Mouse (Mus musculus): Measurements from ENCODE around the gene Tspo. TPM values are rescaled to one million over a fixed set of nuclear protein-coding genes. Genes with fewer than 3 reads are reported as not detected.
A peak's percentile ranks its signal among the peaks of the same experiment; 100 is the strongest.

Tspo gene
- polyA plus RNA-seq, 1 experiment from 2014 or later, result 70.8 TPM

DNA sequence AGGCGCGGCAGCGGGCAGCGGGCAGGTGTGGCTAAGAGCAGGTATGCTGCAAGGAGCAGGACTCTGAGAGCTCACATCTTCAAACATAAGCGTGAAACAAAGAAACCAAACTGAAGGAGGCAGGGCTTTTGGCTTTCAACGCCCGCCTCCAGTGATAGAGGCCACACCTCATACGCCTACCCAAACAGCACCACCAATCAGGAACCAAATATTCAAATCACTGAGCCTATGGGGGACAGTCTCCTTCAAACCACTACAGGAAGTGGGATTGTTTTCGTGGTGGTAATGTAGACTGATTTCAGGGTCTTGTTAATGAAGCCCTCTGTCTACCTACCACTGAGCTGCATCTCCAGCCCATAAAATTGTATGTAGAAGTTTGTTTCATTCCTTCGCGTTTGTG, 6.3 kb downstream of the Tspo start:
- no peaks in the 10 kb centered on the region for H3K9me3 ChIP-seq (ENCODE audit: control insufficient read depth, low read length)
- H3K4me3 ChIP-seq (ENCODE audit: low read depth, low read length), result no peak overlapping the region
- no peak overlapping the region for H3K9ac ChIP-seq (ENCODE audit: low read depth, low read length)
- peaks cover 7% of the 10 kb centered on the region; the same call in 1 of the 2 replicates for H3K36me3 ChIP-seq (ENCODE audit: control insufficient read depth, insufficient read depth, low read length)
- H3K27ac ChIP-seq (replicated peaks; ENCODE audit: low read depth, low read length), result no peak overlapping the region
- no peak overlapping the region for H3K4me2 ChIP-seq (ENCODE audit: low read depth, low read length)
- H3K4me1 ChIP-seq (ENCODE audit: control insufficient read depth, insufficient read depth, low read length), result no peaks in the 10 kb centered on the region
- ATAC-seq (ENCODE audit: low read depth) (no peak), DNase-seq (ENCODE audit: low spot score) (no peak)
- 55% methylated on average over 11 of the region's 11 CpGs for WGBS
- H3K27me3 ChIP-seq (replicated peaks; ENCODE audit: control insufficient read depth, insufficient read depth, low read length), result no peaks in the 10 kb centered on the region

GRCm38 (mm10) chr15:83570641-83571040, 7.2 kb downstream of the Tspo start:
- Histone ChIP-seq H3K27me3 (replicated peaks; ENCODE audit: control insufficient read depth, insufficient read depth, low read length) (no peaks in the 10 kb centered on the region), H3K9ac (ENCODE audit: low read depth, low read length) (no peak overlapping the region), H3K4me3 (ENCODE audit: low read depth, low read length) (no peak overlapping the region), H3K9me3 (ENCODE audit: control insufficient read depth, low read length) (no peaks in the 10 kb centered on the region), H3K36me3 (ENCODE audit: control insufficient read depth, insufficient read depth, low read length) (peaks cover 17% of the 10 kb centered on the region; the same call in 1 of the 2 replicates), H3K4me1 (ENCODE audit: control insufficient read depth, insufficient read depth, low read length) (no peaks in the 10 kb centered on the region), H3K27ac (replicated peaks; ENCODE audit: low read depth, low read length) (no peak overlapping the region), H3K4me2 (ENCODE audit: low read depth, low read length) (no peak overlapping the region)
- no peak for ATAC-seq (ENCODE audit: low read depth)
- WGBS, result 62% methylated on average over 2 of the region's 2 CpGs
- no peak for DNase-seq (ENCODE audit: low spot score)

DNA sequence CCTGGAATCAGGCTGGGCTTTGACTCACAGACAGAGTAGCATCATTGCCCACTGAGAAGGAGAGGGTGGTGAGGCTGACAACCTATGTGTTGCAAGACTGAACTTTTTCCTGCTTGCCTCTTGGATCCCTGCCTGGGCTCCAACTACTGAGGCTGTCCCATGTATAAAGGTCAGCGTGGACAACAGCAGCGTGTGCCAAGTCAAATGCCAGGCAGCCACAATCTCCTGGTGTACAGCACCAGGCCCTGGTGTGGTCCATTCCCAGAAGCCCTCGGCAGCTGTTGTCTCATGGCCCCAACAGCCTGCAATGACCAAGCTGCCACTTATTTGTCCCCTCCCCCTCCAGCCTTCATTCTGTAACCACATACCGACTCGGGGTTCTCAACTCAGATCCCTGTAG, 8.2 kb downstream of the Tspo start:
- DNase-seq (ENCODE audit: low spot score), result no peak
- Histone ChIP-seq H3K4me2 (ENCODE audit: low read depth, low read length) (no peak overlapping the region), H3K27ac (replicated peaks; ENCODE audit: low read depth, low read length) (no peak overlapping the region), H3K9me3 (ENCODE audit: control insufficient read depth, low read length) (no peaks in the 10 kb centered on the region), H3K36me3 (ENCODE audit: control insufficient read depth, insufficient read depth, low read length) (peaks cover 27% of the 10 kb centered on the region), H3K4me3 (ENCODE audit: low read depth, low read length) (no peak overlapping the region), H3K9ac (ENCODE audit: low read depth, low read length) (no peak overlapping the region), H3K4me1 (ENCODE audit: control insufficient read depth, insufficient read depth, low read length) (no peaks in the 10 kb centered on the region), H3K27me3 (replicated peaks; ENCODE audit: control insufficient read depth, insufficient read depth, low read length) (no peaks in the 10 kb centered on the region)
- 84% methylated on average over 5 of the region's 5 CpGs for WGBS
- no peak for ATAC-seq (ENCODE audit: low read depth)

DNA sequence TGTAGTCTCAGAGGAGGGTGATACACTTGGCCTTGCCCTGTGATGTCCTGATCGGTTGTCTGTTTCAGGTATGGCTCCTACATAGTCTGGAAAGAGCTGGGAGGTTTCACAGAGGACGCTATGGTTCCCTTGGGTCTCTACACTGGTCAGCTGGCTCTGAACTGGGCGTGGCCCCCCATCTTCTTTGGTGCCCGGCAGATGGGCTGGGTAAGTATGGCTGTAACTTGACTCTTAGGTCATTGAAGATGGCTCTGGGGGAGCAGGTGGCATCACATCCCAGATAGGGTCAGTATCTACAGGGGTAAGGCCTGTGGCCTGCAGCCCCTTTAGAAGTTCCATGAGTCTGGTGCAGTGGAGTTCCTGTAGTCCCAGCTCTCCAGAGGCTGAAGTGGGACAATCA, 8.7 kb downstream of the Tspo start:
- H3K4me3 ChIP-seq (ENCODE audit: low read depth, low read length), result no peak overlapping the region
- H3K4me1 ChIP-seq (ENCODE audit: control insufficient read depth, insufficient read depth, low read length), result no peaks in the 10 kb centered on the region
- DNase-seq (ENCODE audit: low spot score) (no peak), ATAC-seq (ENCODE audit: low read depth) (no peak)
- no peaks in the 10 kb centered on the region for H3K9me3 ChIP-seq (ENCODE audit: control insufficient read depth, low read length)
- H3K9ac ChIP-seq (ENCODE audit: low read depth, low read length), result no peak overlapping the region
- peaks cover 31% of the 10 kb centered on the region for H3K36me3 ChIP-seq (ENCODE audit: control insufficient read depth, insufficient read depth, low read length)
- 82% methylated on average over 4 of the region's 4 CpGs for WGBS
- H3K4me2 ChIP-seq (ENCODE audit: low read depth, low read length), result no peak overlapping the region
- no peaks in the 10 kb centered on the region for H3K27me3 ChIP-seq (replicated peaks; ENCODE audit: control insufficient read depth, insufficient read depth, low read length)
- H3K27ac ChIP-seq (replicated peaks; ENCODE audit: low read depth, low read length), result no peak overlapping the region

- 96% methylated on average over 12 of the region's 12 CpGs for WGBS
- Histone ChIP-seq H3K27ac (replicated peaks; ENCODE audit: low read depth, low read length) (no peak overlapping the region), H3K9me3 (ENCODE audit: control insufficient read depth, low read length) (no peaks in the 10 kb centered on the region), H3K36me3 (ENCODE audit: control insufficient read depth, insufficient read depth, low read length) (peaks cover 46% of the 10 kb centered on the region), H3K27me3 (replicated peaks; ENCODE audit: control insufficient read depth, insufficient read depth, low read length) (no peaks in the 10 kb centered on the region), H3K4me1 (ENCODE audit: control insufficient read depth, insufficient read depth, low read length) (no peaks in the 10 kb centered on the region), H3K9ac (ENCODE audit: low read depth, low read length) (no peak overlapping the region), H3K4me2 (ENCODE audit: low read depth, low read length) (no peak overlapping the region), H3K4me3 (ENCODE audit: low read depth, low read length) (no peak overlapping the region)
- ATAC-seq (ENCODE audit: low read depth) (no peak), DNase-seq (ENCODE audit: low spot score) (no peak)
Measured at GRCm38 (mm10) chr15:83573606-83574005, 10.2 kb downstream of the Tspo start.

GRCm38 (mm10) chr15:83574731-83575351, 11.4 kb downstream of the Tspo start:
- no peak overlapping the region for H3K27ac ChIP-seq (replicated peaks; ENCODE audit: low read depth, low read length)
- H3K4me1 ChIP-seq (ENCODE audit: control insufficient read depth, insufficient read depth, low read length), result no peaks in the 10 kb centered on the region
- no peak overlapping the region for H3K4me3 ChIP-seq (ENCODE audit: low read depth, low read length)
- H3K27me3 ChIP-seq (replicated peaks; ENCODE audit: control insufficient read depth, insufficient read depth, low read length), result no peaks in the 10 kb centered on the region
- H3K36me3 ChIP-seq (ENCODE audit: control insufficient read depth, insufficient read depth, low read length), result peaks cover 58% of the 10 kb centered on the region
- H3K9me3 ChIP-seq (ENCODE audit: control insufficient read depth, low read length), result no peaks in the 10 kb centered on the region
- WGBS, result 77% methylated on average over 6 of the region's 6 CpGs
- no peak overlapping the region for H3K4me2 ChIP-seq (ENCODE audit: low read depth, low read length)
- ATAC-seq (ENCODE audit: low read depth) (no peak), DNase-seq (ENCODE audit: low spot score) (no peak)
- H3K9ac ChIP-seq (ENCODE audit: low read depth, low read length), result no peak overlapping the region

- Histone ChIP-seq H3K9ac (ENCODE audit: low read depth, low read length) (no peak overlapping the region), H3K4me2 (ENCODE audit: low read depth, low read length) (no peak overlapping the region), H3K27me3 (replicated peaks; ENCODE audit: control insufficient read depth, insufficient read depth, low read length) (no peaks in the 10 kb centered on the region), H3K36me3 (ENCODE audit: control insufficient read depth, insufficient read depth, low read length) (peaks cover 65% of the 10 kb centered on the region), H3K4me1 (ENCODE audit: control insufficient read depth, insufficient read depth, low read length) (no peaks in the 10 kb centered on the region), H3K9me3 (ENCODE audit: control insufficient read depth, low read length) (no peaks in the 10 kb centered on the region), H3K27ac (replicated peaks; ENCODE audit: low read depth, low read length) (no peak overlapping the region), H3K4me3 (ENCODE audit: low read depth, low read length) (no peak overlapping the region)
- WGBS, result 93% methylated on average over 8 of the region's 8 CpGs
- ATAC-seq (ENCODE audit: low read depth) (no peak), DNase-seq (ENCODE audit: low spot score) (no peak)
Measured at GRCm38 (mm10) chr15:83575543-83575942, 12.2 kb downstream of the Tspo start.

GRCm38 (mm10) chr15:83576651-83577050, 13.3 kb downstream of the Tspo start:
- no peak for ATAC-seq (ENCODE audit: low read depth)
- 88% methylated on average over 9 of the region's 9 CpGs for WGBS

GRCm38 (mm10) chr15:83582931-83583330, 19.5 kb downstream of the Tspo start:
- Histone ChIP-seq H3K27me3 (replicated peaks; ENCODE audit: control insufficient read depth, insufficient read depth, low read length) (no peaks in the 10 kb centered on the region), H3K4me3 (ENCODE audit: low read depth, low read length) (no peak overlapping the region), H3K9ac (ENCODE audit: low read depth, low read length) (no peak overlapping the region), H3K9me3 (ENCODE audit: control insufficient read depth, low read length) (no peaks in the 10 kb centered on the region), H3K36me3 (ENCODE audit: control insufficient read depth, insufficient read depth, low read length) (peaks cover 96% of the 10 kb centered on the region), H3K4me1 (ENCODE audit: control insufficient read depth, insufficient read depth, low read length) (no peaks in the 10 kb centered on the region), H3K27ac (replicated peaks; ENCODE audit: low read depth, low read length) (no peak overlapping the region), H3K4me2 (ENCODE audit: low read depth, low read length) (no peak overlapping the region)
- DNase-seq (ENCODE audit: low spot score) (peak; percentile 55), ATAC-seq (ENCODE audit: low read depth) (peak; percentile 42; the same call in 1 of the 2 replicates)
- 49% methylated on average over 4 of the region's 4 CpGs for WGBS

More at GRCm38 (mm10) chr15:83576651-83577050, 13.3 kb downstream of the Tspo start:
- Histone ChIP-seq H3K9ac (ENCODE audit: low read depth, low read length) (no peak overlapping the region), H3K4me2 (ENCODE audit: low read depth, low read length) (no peak overlapping the region), H3K4me3 (ENCODE audit: low read depth, low read length) (no peak overlapping the region), H3K27ac (replicated peaks; ENCODE audit: low read depth, low read length) (no peak overlapping the region), H3K36me3 (ENCODE audit: control insufficient read depth, insufficient read depth, low read length) (peaks cover 76% of the 10 kb centered on the region), H3K4me1 (ENCODE audit: control insufficient read depth, insufficient read depth, low read length) (no peaks in the 10 kb centered on the region), H3K9me3 (ENCODE audit: control insufficient read depth, low read length) (no peaks in the 10 kb centered on the region), H3K27me3 (replicated peaks; ENCODE audit: control insufficient read depth, insufficient read depth, low read length) (no peaks in the 10 kb centered on the region)
- DNase-seq (ENCODE audit: low spot score), result no peak
